Mouse (Mus musculus) spleen, adult 18-20 months (tissue): ENCODE data around the gene Vmn2r84.
"Not testable (repeated sequence)": the region's sequence is repeated elsewhere in the genome, so short reads cannot be mapped to it uniquely, and the experiment has no call there.

Experiments
- DNase-seq, 2 experiments: peaks; one replicate each; pipeline ENCODE4 v3.0.0; 2022; ENCODE audit warnings: mixed read lengths in 2 of 2

Vmn2r84 gene

GRCm38 (mm10) chr10:130394232-130394631, at the start of gene Vmn2r84:
TSS of gene Vmn2r84 (minus strand) at chr10:130394332.
- DNase-seq = no peak

DNA sequence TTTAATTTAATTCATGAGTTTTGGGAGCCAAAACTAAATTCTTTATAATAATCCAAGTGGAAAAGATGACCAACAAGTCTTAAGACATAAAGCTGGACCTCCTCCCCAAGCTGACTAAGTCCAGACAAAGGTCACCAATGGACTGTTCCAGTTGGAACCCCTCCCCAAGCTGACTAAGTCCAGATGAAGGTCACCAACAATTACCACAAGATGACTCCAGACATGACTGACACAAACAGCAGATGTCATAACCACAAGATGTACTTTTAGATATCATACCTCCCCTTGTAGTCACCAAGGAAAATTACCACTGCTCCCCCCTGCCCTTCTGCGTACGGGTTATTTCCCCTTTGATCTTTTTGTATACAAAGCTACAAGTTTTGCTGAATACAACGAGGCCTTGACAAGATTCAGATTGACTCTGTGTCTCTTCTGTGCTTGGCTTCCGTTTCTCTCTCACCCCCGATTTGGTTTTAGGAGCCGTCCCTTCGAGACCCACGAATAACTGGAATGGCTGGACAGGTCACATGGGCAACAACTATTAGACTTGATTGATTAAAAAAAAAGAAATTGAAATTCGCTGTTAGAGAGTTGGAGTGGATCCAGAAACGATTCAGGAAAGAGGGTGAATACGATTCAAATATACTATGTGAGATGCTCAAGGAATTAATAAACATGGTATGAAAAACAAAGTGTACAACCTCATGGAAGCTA, 40.2 kb upstream of the Vmn2r84 start:
- not testable (repeated sequence) for DNase-seq

DNA sequence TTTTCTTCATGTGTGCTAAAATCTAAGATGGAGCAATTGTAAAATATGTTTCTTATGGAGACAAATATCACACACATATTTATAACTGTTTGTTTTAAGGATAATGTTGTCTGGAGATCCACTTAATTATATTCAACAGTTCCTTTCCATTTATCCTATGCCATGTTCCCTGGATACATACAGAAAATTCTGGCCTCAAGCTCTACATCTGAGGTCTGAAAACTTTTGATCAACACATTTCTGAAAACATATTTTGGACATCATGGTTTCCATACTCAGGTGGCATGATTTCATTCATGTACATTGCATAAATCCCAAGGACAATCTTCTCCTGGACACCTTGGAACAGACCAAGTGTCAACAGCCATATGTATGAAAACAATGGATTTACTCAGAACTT, 35.5 kb upstream of the Vmn2r84 start, which contains the start of gene Vmn2r85:
Gene Vmn2r85 (minus strand): TSS at position 101 of the 400 bp plus-strand sequence.
- not testable (repeated sequence) for DNase-seq

DNA sequence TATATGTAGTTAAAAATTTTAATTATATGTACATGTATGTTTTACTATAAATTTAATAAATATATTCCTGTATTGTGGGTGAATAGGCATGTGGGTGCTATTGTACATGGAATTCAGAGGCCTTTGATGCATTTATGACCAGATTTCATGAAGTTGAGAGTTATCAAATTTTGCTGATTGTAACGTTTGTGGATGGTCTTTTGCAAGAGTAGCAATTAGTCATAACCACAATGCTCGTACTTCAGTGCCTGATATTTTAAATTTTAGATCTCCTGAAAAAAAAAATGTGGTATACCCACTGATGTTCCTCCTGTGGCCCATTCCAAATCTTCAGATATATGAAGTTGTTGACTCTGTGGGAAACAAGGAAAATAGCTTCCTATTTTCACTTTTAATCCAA, 28.2 kb upstream of the Vmn2r84 start:
- DNase-seq = not testable (repeated sequence)

- DNase-seq = no peak
Measured at GRCm38 (mm10) chr10:130420401-130420800, 26.3 kb upstream of the Vmn2r84 start.

DNA sequence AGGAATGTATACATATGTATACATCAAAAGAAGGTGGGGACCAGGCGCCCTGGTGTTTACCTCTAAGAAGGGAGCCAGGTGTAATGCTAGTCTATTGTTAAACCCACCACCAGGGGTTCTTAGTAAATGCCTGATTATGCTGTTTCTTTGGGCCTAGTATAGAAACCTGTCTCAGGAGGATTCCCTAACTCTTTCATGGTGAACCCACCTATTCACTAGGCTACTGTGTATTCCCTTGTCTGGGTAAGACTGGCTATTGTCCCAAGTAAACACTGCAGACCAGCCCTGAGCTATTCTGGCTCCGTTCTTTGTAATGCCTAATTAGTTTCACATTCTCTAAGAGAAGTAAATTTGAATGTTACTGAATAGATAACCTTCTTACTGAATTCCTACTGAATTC, 25.8 kb upstream of the Vmn2r84 start:
- DNase-seq = not testable (repeated sequence)

DNA sequence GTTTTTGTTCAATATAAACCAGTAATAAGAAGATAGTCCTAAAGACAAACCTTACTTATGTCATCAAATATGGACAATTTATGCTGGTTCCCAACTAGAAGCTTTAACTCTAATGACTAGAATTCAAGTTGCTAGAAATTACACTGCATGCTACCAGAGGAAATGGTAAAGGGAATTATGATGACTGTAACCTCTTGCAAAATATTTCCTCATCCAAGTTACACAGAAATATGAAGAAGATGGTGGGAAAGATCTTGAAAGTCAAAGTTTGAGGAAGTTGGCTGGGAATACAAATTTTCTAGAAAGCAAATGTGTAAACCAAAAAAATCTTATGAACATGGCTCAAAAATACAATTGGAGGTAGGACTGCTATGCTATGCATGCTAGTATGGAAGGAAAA, 22.2 kb upstream of the Vmn2r84 start:
- not testable (repeated sequence) for DNase-seq

DNA sequence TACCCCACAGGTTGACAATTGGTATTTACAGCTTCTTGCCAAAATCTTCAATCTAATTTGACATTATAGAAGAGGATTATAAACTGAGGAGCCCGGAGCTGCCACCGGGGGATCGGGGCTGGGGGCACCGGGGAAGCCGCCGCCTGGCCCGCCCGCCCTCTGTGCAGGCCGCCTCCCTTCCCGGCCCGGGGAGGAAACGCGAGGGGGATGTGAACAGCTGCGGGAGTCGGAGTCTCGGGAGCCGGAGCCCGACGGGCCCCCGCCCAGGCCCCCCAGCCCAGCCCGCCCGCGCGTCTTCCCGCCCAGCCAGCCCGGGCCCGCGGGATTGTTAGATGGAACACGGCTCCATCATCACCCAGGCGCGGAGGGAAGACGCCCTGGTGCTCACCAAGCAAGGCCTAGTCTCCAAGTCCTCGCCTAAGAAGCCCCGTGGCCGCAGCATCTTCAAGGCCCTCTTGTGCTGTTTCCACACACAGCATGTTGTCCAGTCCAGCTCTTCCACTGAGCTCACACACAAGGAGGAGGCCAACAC, 18.1 kb upstream of the Vmn2r84 start:
- DNase-seq = not testable (repeated sequence)

DNA sequence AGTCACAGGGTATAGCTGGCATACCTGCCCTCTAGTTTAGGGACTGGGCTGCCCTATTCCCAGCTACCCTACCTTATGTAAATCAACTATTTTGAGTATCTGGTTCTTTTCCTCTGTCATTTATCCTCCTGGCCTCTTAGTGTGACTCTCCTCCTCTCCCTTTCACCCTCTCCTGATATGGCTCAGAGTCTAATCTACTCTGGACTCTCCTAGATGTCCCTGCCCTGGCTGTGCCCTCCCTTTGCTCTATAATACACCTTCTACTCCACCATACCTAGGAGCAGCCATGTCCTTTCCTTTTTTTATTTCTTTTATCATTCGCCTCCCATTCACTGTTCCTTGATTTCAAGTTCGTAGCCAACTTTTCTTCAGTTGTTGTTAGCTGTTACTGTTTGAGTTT, 19.0 kb downstream of the Vmn2r84 start:
- DNase-seq = no peak

- no peak for DNase-seq
Measured at GRCm38 (mm10) chr10:130372491-130373173, 21.5 kb downstream of the Vmn2r84 start.

- DNase-seq = no peak
Measured at GRCm38 (mm10) chr10:130371644-130372043, 22.5 kb downstream of the Vmn2r84 start.

DNA sequence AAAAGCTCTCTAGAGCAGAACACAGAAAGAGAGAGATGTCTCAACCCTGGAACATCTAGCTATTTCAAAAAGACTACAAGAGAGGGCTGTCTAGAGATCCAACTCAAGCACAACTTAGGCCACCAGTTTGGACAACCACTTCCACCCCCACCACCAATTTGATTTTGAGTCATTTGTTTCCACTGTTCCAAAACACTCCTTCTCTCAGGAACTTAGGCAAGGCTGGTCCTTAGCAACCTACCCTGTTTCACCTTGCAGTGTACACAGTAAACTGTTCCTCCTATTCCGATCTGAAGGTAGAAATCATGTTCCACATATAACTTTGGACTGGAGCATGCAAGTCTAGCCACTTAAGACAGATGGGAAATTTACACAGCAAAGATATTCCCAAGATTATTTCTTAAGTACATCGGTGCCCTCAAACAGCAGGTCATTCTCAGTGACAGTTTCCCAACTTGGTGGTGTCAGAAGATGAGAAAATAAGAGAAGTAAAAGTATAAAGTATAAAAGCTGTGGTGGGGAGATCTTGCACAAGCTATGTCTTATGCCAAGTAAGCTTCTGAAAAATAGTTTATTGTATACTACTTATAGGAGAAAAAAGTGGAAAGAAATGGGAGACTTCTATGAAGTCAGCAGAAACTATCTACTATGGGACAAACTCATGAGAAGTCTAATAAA, 24.0 kb downstream of the Vmn2r84 start:
- no peak for DNase-seq

- DNase-seq = no peak
Measured at GRCm38 (mm10) chr10:130368384-130368783, 25.7 kb downstream of the Vmn2r84 start.

GRCm38 (mm10) chr10:130364766-130365165, 29.4 kb downstream of the Vmn2r84 start:
- no peak for DNase-seq

DNA sequence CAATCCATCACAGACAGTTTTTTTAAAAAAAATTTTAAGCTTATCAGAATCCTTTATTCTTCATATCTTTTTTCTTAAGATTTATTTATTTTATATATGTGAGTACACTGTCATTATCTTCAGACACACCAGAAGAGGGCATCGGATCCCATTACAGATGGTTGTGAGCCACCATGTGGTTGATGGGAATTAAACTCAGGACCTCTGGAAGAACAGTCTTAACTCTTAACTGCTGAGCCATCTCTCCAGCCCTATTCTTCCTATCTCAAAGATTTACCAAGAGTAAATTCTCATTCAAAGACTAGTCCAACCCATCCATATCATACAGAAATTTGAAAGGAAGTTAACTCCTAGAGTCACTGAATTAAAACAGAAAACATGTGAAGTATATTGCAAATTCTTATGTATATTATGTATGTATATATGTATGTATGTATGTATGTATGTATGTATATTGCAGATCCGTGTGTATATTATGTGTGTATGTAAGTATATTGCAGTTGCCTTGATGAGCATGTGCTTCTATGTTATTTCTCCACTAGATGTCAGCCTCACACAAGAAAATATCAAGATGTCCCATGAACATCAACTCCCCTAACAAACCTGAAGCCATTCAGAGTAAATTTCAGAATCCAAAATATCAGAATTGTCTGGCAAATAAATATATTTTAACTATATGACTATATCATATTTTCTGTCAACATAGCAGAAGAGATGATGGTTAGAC, 30.5 kb downstream of the Vmn2r84 start:
- no peak for DNase-seq

DNA sequence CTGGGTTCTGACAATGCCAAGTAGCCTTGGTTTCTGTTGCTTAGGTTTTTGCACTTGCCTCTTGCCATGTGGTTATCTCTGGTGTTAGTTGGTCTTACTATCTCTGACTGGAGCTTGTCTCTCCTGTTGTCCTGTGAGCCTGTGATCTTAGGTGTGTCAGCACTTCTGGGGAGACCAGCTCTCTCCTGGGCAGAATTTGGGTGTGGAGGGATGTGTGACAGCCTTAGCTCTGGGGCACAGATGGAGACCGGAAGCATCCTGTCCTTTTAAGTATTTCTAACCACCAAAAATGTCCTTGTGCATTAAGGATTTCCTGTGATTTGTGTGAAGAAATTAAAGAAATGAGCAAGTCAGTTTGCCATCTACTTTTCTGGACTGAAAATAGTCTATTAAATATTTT, 50.1 kb downstream of the Vmn2r84 start:
- no peak for DNase-seq

- DNase-seq = not testable (repeated sequence)
Measured at GRCm38 (mm10) chr10:130340050-130340449, 54.1 kb downstream of the Vmn2r84 start.

- no peak for DNase-seq
Measured at GRCm38 (mm10) chr10:130337581-130337980, 56.6 kb downstream of the Vmn2r84 start.

DNA sequence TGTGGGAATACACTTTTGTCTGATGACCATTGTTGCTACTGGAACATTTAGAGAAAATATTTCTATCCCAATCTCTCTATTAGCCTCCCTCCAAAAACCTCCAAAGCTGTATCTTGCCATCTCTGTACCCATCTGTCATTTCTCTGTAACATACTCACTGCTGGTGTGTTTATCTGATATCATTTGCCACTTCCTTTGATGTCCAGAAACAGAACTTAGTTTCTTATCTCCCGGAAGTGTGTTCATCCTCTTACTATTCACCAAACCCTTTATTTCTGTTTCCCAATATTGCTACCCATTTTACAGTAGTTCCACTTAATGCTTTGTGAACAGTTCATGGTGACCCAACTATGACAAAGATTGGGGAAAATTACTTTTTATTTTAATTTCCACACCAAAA, 57.7 kb downstream of the Vmn2r84 start:
- DNase-seq = no peak

GRCm38 (mm10) chr10:130330711-130331110, 63.4 kb downstream of the Vmn2r84 start:
- DNase-seq = no peak
